ENCODE assay signal across 9 mouse cellular contexts in the genomic region with DNA sequence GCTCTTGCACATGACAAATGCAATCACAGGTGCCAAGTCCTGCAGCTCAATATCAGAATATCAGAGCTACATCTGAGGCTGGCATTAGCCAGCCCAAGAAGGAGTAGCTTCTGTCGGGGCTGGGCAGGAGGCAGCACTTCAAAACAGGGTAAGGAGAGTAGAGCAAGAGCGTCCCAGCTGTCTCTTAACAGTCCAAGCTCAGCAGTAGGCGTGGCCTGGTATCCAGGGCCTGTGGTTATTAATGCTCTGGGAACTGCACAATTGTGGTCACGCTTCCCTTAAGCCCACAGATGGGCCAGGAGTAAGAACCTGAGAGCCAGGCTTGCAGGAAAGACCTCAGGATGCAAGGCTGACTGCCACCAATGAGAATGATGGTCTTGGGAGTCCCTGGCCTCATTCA. TPM values are rescaled to one million over a fixed set of nuclear protein-coding genes. Genes with fewer than 3 reads are reported as not detected.
DNase-seq lines count a peak whose midpoint lies in the region; ATAC-seq and TF ChIP-seq lines count a peak whose summit lies in the region.
"Had no signal": no experiment of that assay in that cellular context is flagged by ENCODE, and none has a peak within 500 bp of the region (broad histone marks: within the 10 kb centered on the region; RNA-seq: fewer than 3 reads in every experiment).

No protein-coding gene starts in this region.

- H3K36me3 ChIP-seq in midbrain, embryonic 10.5 days: no peaks in the 10 kb centered on the region
- H3K36me3 ChIP-seq in midbrain, embryonic 15.5 days (replicated peaks): no peaks in the 10 kb centered on the region
- no peaks in the 10 kb centered on the region for H3K36me3 ChIP-seq in hindbrain, embryonic 11.5 days (ENCODE audit: control insufficient read depth, insufficient read depth, low read length)

- DNase-seq in heart, adult 11 months: peak; percentile 94
- no peak for DNase-seq in heart, adult 8-10 months (ENCODE audit: low spot score)
- no peak for DNase-seq in midbrain, embryonic 10.5 days (ENCODE audit: low spot score)
- DNase-seq in hindbrain, embryonic 11.5 days (ENCODE audit: low spot score): no peak
- no peak for DNase-seq in testis, postnatal 10 days (ENCODE audit: low spot score)
- DNase-seq in spleen, adult 12 weeks (ENCODE audit: low spot score): no peak
- DNase-seq: lung, adult 2 months had no signal

- H3K27me3 ChIP-seq in midbrain, embryonic 10.5 days (ENCODE audit: low read depth, poor library complexity, severe bottlenecking): peaks cover 11% of the 10 kb centered on the region; the same call in 1 of the 2 replicates
- H3K27me3 ChIP-seq in midbrain, embryonic 15.5 days (replicated peaks): no peaks in the 10 kb centered on the region
- H3K27me3 ChIP-seq in hindbrain, embryonic 11.5 days (ENCODE audit: control insufficient read depth, insufficient read depth, low read length): no peaks in the 10 kb centered on the region

- TF ChIP-seq POLR2A in olfactory bulb, adult 2 months (IDR thresholded peaks at IDR 0.05; ENCODE audit: insufficient read depth, low read depth, low read length): no peak

- peaks cover 48% of the 10 kb centered on the region for H3K4me1 ChIP-seq in midbrain, embryonic 10.5 days
- peaks cover 7% of the 10 kb centered on the region; the same call in 1 of the 2 replicates for H3K4me1 ChIP-seq in midbrain, embryonic 15.5 days
- peaks cover 13% of the 10 kb centered on the region for H3K4me1 ChIP-seq in hindbrain, embryonic 11.5 days (replicated peaks; ENCODE audit: control insufficient read depth, insufficient read depth, low read length)
- peaks cover 61% of the 10 kb centered on the region for H3K4me1 ChIP-seq in olfactory bulb, adult 2 months (ENCODE audit: control insufficient read depth, insufficient read depth, low read length)

- no peak for ATAC-seq in midbrain, embryonic 15.5 days (replicated peaks)
- peak; percentile 70 for ATAC-seq in hindbrain, embryonic 11.5 days (ENCODE audit: low FRiP score)

- H3K9ac ChIP-seq in midbrain, embryonic 15.5 days: no peak overlapping the region
- no peak overlapping the region for H3K9ac ChIP-seq in hindbrain, embryonic 11.5 days (ENCODE audit: low read depth, low read length)

- 0 out of 2 replicates have a peak overlapping the region, but pooled peaks have one; percentile 1 for H3K27ac ChIP-seq in midbrain, embryonic 10.5 days (replicated peaks)
- no peak overlapping the region for H3K27ac ChIP-seq in midbrain, embryonic 15.5 days
- no peak overlapping the region for H3K27ac ChIP-seq in hindbrain, embryonic 11.5 days (ENCODE audit: low read depth, low read length)
- H3K27ac ChIP-seq in olfactory bulb, adult 2 months (ENCODE audit: insufficient read depth, low read depth, low read length): peak overlapping the region; percentile 27; the same call in 1 of the 2 replicates

- no peak for TF ChIP-seq CTCF in olfactory bulb, adult 2 months (IDR thresholded peaks at IDR 0.05; ENCODE audit: insufficient read depth, low read depth, low read length)

- H3K9me3 ChIP-seq in midbrain, embryonic 10.5 days (replicated peaks): no peaks in the 10 kb centered on the region
- no peaks in the 10 kb centered on the region for H3K9me3 ChIP-seq in midbrain, embryonic 15.5 days
- no peaks in the 10 kb centered on the region for H3K9me3 ChIP-seq in hindbrain, embryonic 11.5 days (ENCODE audit: control insufficient read depth, low read length)

- H3K4me3 ChIP-seq in midbrain, embryonic 10.5 days: no peak overlapping the region
- H3K4me3 ChIP-seq in midbrain, embryonic 15.5 days: no peak overlapping the region
- H3K4me3 ChIP-seq in hindbrain, embryonic 11.5 days (ENCODE audit: low read depth, low read length): no peak overlapping the region
- H3K4me3 ChIP-seq in olfactory bulb, adult 2 months (ENCODE audit: insufficient read depth, low read depth, low read length): no peak overlapping the region

- 72% methylated on average over 4 of the region's 4 CpGs for WGBS in midbrain, embryonic 10.5 days
- 23% methylated on average over 4 of the region's 4 CpGs for WGBS in midbrain, embryonic 15.5 days
- WGBS in hindbrain, embryonic 11.5 days: 56% methylated on average over 4 of the region's 4 CpGs
- 45% methylated on average over 4 of the region's 4 CpGs for WGBS in olfactory bulb, adult 2 months

- no peak overlapping the region for H3K4me2 ChIP-seq in midbrain, embryonic 15.5 days
- H3K4me2 ChIP-seq in hindbrain, embryonic 11.5 days (replicated peaks; ENCODE audit: low read depth, low read length): no peak overlapping the region

RNA-seq across cellular contexts. Expression of a gene that starts 59.2 kb away (rescaled TPM):
- total RNA-seq in heart, adult 8-10 months (2022): 10 to 100 TPM; 34.8 to 38.4 (median 37.4) TPM
- polyA plus RNA-seq in midbrain, embryonic 10.5 days (2016; fragmentation: Nextera tagmentation; extraction: Ambion mirVana): 123 and 132 TPM in 2 replicates
- 79.6 and 81.1 TPM in 2 replicates for polyA plus RNA-seq in midbrain, embryonic 15.5 days (2015; fragmentation: Nextera tagmentation; extraction: Ambion mirVana)
- polyA plus RNA-seq in hindbrain, embryonic 11.5 days (2014; fragmentation: Nextera tagmentation; extraction: Ambion mirVana): 80.8 and 91.5 TPM in 2 replicates
- polyA plus RNA-seq in olfactory bulb, adult 2 months (2012; ENCODE audit: insufficient read depth, insufficient read length, low replicate concordance, missing spikeins): not detected in 2 replicates

Comparison
In these comparisons a context has a peak if more than half of its experiments do, and no peak if none do; other contexts are left out.
1. H3K27ac ChIP-seq: peak in midbrain, embryonic 10.5 days (single experiment) and olfactory bulb, adult 2 months (single experiment); none in midbrain, embryonic 15.5 days (single experiment) and hindbrain, embryonic 11.5 days (single experiment).